Mouse (Mus musculus) liver, embryonic 15.5 days (tissue): ENCODE results near the gene Lin54. TPM values are rescaled to one million over a fixed set of nuclear protein-coding genes. Genes with fewer than 3 reads are reported as not detected.
"Not testable (repeated sequence)": the region's sequence is repeated elsewhere in the genome, so short reads cannot be mapped to it uniquely, and the experiment has no call there.

ENCODE experiments used
- ATAC-seq: fragments of 200-750 bp; cut with Nextera tagmentation; 2 replicates; pipeline ENCODE4 v1.8.0; 2017; ENCODE audit warnings: moderate number of reproducible peaks, mild to moderate bottlenecking, moderate library complexity; ENCODE audit not compliant: insufficient read depth
- H3K27ac ChIP-seq: fragments of 300-500 bp; sonication (generic); replicated peaks from 2 replicates; pipeline ENCODE4 v1.5.1; 2015; ENCODE audit warnings: mild to moderate bottlenecking, inconsistent platforms
- H3K27me3 ChIP-seq: fragments of 300-500 bp; sonication (generic); 2 replicates; pipeline ENCODE4 v1.6.1; 2015; ENCODE audit warnings: mild to moderate bottlenecking, inconsistent platforms
- H3K36me3 ChIP-seq: fragments of 300-500 bp; sonication (generic); replicated peaks from 2 replicates; pipeline ENCODE4 v1.6.1; 2015; ENCODE audit warnings: moderate library complexity, mild to moderate bottlenecking, inconsistent platforms
- H3K4me1 ChIP-seq: fragments of 300-500 bp; sonication (generic); replicated peaks from 2 replicates; pipeline ENCODE4 v1.6.1; 2015; ENCODE audit warnings: inconsistent platforms
- H3K4me2 ChIP-seq: fragments of 300-500 bp; sonication (generic); 2 replicates; pipeline ENCODE4 v1.6.1; 2015; ENCODE audit warnings: moderate library complexity, mild to moderate bottlenecking, inconsistent platforms
- H3K4me3 ChIP-seq: fragments of 300-500 bp; sonication (generic); replicated peaks from 2 replicates; pipeline ENCODE4 v1.5.1; 2015; ENCODE audit warnings: mild to moderate bottlenecking, inconsistent platforms
- H3K9ac ChIP-seq: fragments of 300-500 bp; sonication (generic); 2 replicates; pipeline ENCODE4 v1.6.1; 2015; ENCODE audit warnings: moderate library complexity, mild to moderate bottlenecking, inconsistent platforms
- H3K9me3 ChIP-seq: fragments of 300-500 bp; sonication (generic); replicated peaks from 2 replicates; pipeline ENCODE4 v1.6.1; 2016; ENCODE audit warnings: inconsistent platforms
- WGBS: fragments of 180-500 bp; shearing (Covaris S2); methylation state at CpG from one replicate; pipeline ENCODE4 v1.1.7; 2015; ENCODE audit warnings: mixed read lengths; ENCODE audit not compliant: insufficient replicate concordance; 5-methylcytosine and 5-hydroxymethylcytosine counted together
- polyA plus RNA-seq: library from polyadenylated mRNA; unstranded; fragments of >200 nt; fragmentation: Nextera tagmentation; extraction: Ambion mirVana; gene quantifications from 2 replicates; pipeline ENCODE4 v1.2.1, GENCODE M21; 2015

Lin54 gene
- polyA plus RNA-seq, 1 experiment from 2014 or later: 9.1 TPM

- no peaks in the 10 kb centered on the region for H3K9me3 ChIP-seq
These were observed 61.6 kb downstream of the Lin54 start for GRCm38 (mm10) chr5:100438796-100439195.

DNA sequence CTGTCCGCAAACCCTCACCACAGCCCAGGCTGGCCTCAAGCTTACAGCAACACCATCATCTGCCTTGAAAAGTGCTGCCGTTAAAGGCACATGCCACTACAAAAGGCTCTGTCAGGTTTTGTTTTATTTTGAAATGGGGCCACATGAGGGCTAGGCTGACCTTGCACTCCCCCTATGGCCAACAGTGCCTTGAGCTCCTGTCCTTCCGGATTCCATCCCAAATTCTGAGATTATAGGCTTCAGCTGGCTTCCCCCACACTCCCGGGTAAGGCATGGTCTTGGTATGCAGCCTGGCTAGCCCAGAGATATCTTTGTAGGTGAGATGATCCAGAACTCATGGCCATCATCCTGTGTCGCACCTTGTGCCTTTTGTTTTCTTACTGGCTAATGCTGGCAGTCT, 62.5 kb downstream of the Lin54 start:
- H3K27ac ChIP-seq: no peak overlapping the region
- H3K9me3 ChIP-seq: no peaks in the 10 kb centered on the region
- H3K4me2 ChIP-seq: no peak overlapping the region
- H3K27me3 ChIP-seq: no peaks in the 10 kb centered on the region
- H3K36me3 ChIP-seq: peaks cover 38% of the 10 kb centered on the region
- WGBS: 91% methylated on average over 5 of the region's 5 CpGs
- H3K9ac ChIP-seq: no peak overlapping the region
- no peak overlapping the region for H3K4me3 ChIP-seq
- ATAC-seq: no peak
- no peaks in the 10 kb centered on the region for H3K4me1 ChIP-seq

More at GRCm38 (mm10) chr5:100438796-100439195, 61.6 kb downstream of the Lin54 start:
- Histone ChIP-seq H3K4me2 (no peak overlapping the region), H3K4me3 (no peak overlapping the region), H3K36me3 (peaks cover 44% of the 10 kb centered on the region), H3K27ac (no peak overlapping the region), H3K4me1 (no peaks in the 10 kb centered on the region), H3K27me3 (no peaks in the 10 kb centered on the region), H3K9ac (no peak overlapping the region)
- no peak for ATAC-seq
- 93% methylated on average over 14 of the region's 14 CpGs for WGBS

GRCm38 (mm10) chr5:100437086-100437485, 63.4 kb downstream of the Lin54 start:
- H3K4me3 ChIP-seq: no peak overlapping the region

GRCm38 (mm10) chr5:100430966-100431365, 69.5 kb downstream of the Lin54 start:
- H3K27ac ChIP-seq: no peak overlapping the region
- no peak overlapping the region for H3K9ac ChIP-seq
- peak overlapping the region; percentile 93; the same call in 1 of the 2 replicates for H3K4me2 ChIP-seq
- H3K9me3 ChIP-seq: no peaks in the 10 kb centered on the region
- no peaks in the 10 kb centered on the region for H3K27me3 ChIP-seq
- peaks cover 22% of the 10 kb centered on the region for H3K36me3 ChIP-seq
- WGBS: 32% methylated on average over 2 of the region's 2 CpGs
- no peak overlapping the region for H3K4me3 ChIP-seq
- no peak for ATAC-seq
- peaks cover 45% of the 10 kb centered on the region for H3K4me1 ChIP-seq

More at GRCm38 (mm10) chr5:100437086-100437485, 63.4 kb downstream of the Lin54 start:
- Histone ChIP-seq H3K27ac (no peak overlapping the region), H3K4me2 (no peak overlapping the region), H3K27me3 (no peaks in the 10 kb centered on the region), H3K9ac (no peak overlapping the region), H3K36me3 (peaks cover 35% of the 10 kb centered on the region), H3K4me1 (no peaks in the 10 kb centered on the region), H3K9me3 (no peaks in the 10 kb centered on the region)
- WGBS: 93% methylated on average over 4 of the region's 4 CpGs
- no peak for ATAC-seq

DNA sequence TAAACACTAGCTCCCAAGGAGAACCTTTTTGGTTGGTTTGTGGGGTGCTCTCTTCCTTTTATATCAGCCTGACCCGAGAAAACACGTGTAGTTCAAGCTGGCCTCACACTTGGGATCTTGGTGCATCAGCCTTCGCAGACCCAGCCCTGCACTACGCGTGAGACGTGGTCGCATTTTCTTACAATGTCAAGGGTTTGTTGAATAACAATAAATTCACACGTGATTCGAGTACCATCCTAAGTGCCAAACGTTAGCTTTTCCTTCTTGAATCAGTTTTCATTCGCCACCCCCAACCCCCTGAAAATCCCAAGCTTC, 70.4 kb downstream of the Lin54 start:
- peak overlapping the region; percentile 70 for H3K9ac ChIP-seq
- peaks cover 45% of the 10 kb centered on the region for H3K4me1 ChIP-seq
- peak overlapping the region; percentile 73 for H3K4me3 ChIP-seq
- no peaks in the 10 kb centered on the region for H3K9me3 ChIP-seq
- 4% methylated on average over 11 of the region's 11 CpGs for WGBS
- peaks cover 30% of the 10 kb centered on the region for H3K36me3 ChIP-seq
- peak; percentile 17 for ATAC-seq
- peak overlapping the region; percentile 81 for H3K27ac ChIP-seq
- H3K4me2 ChIP-seq: peak overlapping the region; percentile 93
- H3K27me3 ChIP-seq: no peaks in the 10 kb centered on the region

DNA sequence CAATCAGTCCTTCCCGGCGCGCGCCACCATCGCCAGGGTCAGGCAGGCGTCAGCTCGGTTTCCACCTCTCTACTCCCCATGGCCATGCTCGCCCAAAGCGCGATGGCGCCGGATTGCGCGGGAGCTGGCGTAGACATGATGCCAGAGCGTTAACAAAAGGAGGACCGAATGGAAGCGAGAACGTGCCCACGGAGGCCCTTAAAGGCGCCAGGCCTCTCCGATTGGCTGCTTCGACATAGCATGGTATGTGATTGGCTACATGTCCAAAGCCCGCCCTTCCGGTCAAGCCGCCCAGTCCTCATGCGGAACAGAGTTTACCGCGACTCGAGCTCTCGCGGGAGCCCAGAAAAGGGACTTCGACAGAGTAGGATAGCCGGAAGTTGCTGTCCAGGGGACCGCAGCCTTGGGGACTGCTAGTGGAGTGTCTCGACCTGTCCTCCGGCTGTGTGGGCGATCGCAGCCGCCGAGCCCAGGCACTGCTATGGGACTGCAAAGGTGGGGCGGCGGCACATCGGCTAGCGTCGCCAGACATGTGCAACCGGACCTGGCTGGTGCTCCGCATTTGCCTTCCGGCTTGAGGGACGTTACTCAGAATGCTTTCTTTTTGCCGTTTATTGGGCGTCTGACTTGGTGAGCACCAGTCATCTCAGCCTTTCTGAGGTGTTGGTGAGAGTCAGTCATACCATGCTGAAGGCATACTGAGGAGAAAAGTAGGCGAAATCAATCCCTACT, 70.9 kb downstream of the Lin54 start:
- peak overlapping the region; percentile 81 for H3K27ac ChIP-seq
- peaks cover 50% of the 10 kb centered on the region for H3K4me1 ChIP-seq
- peaks cover 36% of the 10 kb centered on the region for H3K36me3 ChIP-seq
- H3K4me2 ChIP-seq: peak overlapping the region; percentile 93
- under 1% methylated on average over 53 of the region's 53 CpGs for WGBS
- peak overlapping the region; percentile 70 for H3K9ac ChIP-seq
- peak; percentile 99 for ATAC-seq
- H3K27me3 ChIP-seq: no peaks in the 10 kb centered on the region
- peak overlapping the region; percentile 73 for H3K4me3 ChIP-seq
- H3K9me3 ChIP-seq: no peaks in the 10 kb centered on the region

DNA sequence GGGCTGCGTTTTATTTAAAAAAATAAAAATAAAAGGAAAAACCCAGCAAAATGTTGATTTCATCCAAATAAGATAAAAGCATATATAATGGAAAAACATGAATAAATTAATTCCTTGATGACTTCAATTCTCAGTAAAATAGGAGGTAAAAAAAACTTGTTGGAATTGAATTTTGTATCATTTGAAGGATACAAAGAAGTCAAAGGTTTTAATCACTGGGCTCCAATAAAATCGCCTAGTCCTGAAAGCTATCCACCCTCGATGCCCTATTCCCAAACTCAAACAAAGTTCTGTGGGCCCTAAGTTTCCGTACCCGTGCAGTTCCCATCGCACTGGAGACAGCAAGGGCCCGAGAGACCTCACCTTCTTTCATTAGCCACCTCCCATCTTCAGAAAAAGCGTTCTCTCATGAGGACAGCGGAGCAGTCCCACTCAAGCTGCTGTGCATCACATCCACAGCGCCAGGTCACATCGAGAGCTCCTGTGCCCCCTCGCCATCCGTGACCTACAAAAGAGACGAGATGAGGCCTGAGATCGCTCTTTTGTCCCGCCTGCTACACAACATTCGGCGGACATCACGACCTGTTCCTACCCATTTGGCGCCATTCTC, 71.6 kb downstream of the Lin54 start:
- Histone ChIP-seq H3K9ac (peak overlapping the region; percentile 67), H3K36me3 (peaks cover 42% of the 10 kb centered on the region), H3K27me3 (no peaks in the 10 kb centered on the region), H3K27ac (peak overlapping the region; percentile 74), H3K4me1 (peaks cover 57% of the 10 kb centered on the region), H3K9me3 (no peaks in the 10 kb centered on the region), H3K4me2 (peak overlapping the region; percentile 93), H3K4me3 (peak overlapping the region; percentile 73)
- under 1% methylated on average over 20 of the region's 20 CpGs for WGBS
- peak; percentile 33 for ATAC-seq

- peak overlapping the region; percentile 73 for H3K4me3 ChIP-seq
- 4% methylated on average over 5 of the region's 5 CpGs for WGBS
- H3K4me2 ChIP-seq: peak overlapping the region; percentile 93
- H3K9me3 ChIP-seq: no peaks in the 10 kb centered on the region
- ATAC-seq: no peak
- peaks cover 49% of the 10 kb centered on the region for H3K36me3 ChIP-seq
- H3K27ac ChIP-seq: no peak overlapping the region
- H3K4me1 ChIP-seq: peaks cover 62% of the 10 kb centered on the region
- H3K27me3 ChIP-seq: no peaks in the 10 kb centered on the region
- peak overlapping the region; percentile 41 for H3K9ac ChIP-seq
These were observed 72.3 kb downstream of the Lin54 start for GRCm38 (mm10) chr5:100428031-100428733.

DNA sequence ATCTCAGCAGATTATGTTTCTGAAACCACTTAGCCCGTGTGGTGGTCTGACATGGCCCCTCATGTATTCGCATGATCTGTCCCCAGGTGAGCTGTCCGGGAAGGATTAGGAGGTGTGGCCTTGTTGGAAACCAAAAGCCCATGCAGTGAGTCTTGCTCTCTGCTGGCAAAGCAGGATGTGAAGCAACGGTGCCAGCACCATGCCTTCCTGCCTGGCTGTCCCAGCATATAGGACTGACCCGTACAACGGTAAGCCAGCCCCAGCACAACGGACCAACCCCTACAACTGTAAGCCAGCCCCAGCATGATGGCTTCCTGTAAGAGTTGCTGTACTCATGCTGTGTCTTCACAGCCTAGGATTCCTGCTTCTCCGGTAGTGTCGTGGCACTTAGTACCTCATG, 73.2 kb downstream of the Lin54 start:
- no peaks in the 10 kb centered on the region for H3K27me3 ChIP-seq
- 48% methylated on average over 9 of the region's 9 CpGs for WGBS
- ATAC-seq: no peak
- H3K4me2 ChIP-seq: peak overlapping the region; percentile 93
- H3K4me1 ChIP-seq: peaks cover 62% of the 10 kb centered on the region
- H3K9me3 ChIP-seq: no peaks in the 10 kb centered on the region
- H3K4me3 ChIP-seq: peak overlapping the region; percentile 73
- no peak overlapping the region for H3K27ac ChIP-seq
- peak overlapping the region; percentile 31; the same call in 1 of the 2 replicates for H3K9ac ChIP-seq
- H3K36me3 ChIP-seq: peaks cover 58% of the 10 kb centered on the region

DNA sequence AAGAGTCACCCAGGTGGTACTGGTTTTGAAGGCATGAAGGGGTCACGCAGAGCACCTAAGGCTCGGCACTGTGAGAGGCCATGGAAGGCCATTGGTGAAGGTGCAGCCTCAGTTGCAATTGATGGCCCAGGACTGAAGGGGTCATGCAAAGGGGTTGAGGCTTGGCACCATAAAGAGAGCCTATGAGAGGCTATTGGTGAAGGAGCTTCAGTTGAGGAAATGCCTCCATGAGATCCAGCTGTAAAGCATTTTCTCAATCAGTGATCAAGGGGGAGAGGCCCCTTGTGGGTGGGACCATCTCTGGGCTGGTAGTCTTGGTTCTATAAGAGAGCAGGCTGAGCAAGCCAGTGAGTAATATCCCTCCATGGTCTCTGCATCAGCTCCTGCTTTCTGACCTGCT, 74.6 kb downstream of the Lin54 start:
- H3K4me1 ChIP-seq: peaks cover 58% of the 10 kb centered on the region
- not testable (repeated sequence) for H3K4me2 ChIP-seq, ATAC-seq, H3K9me3 ChIP-seq, H3K27ac ChIP-seq, H3K4me3 ChIP-seq, H3K9ac ChIP-seq, H3K27me3 ChIP-seq
- peaks cover 72% of the 10 kb centered on the region for H3K36me3 ChIP-seq
- WGBS: 81% methylated on average over 2 of the region's 2 CpGs

- peaks cover 87% of the 10 kb centered on the region for H3K36me3 ChIP-seq
- no peaks in the 10 kb centered on the region for H3K9me3 ChIP-seq
- H3K4me1 ChIP-seq: peaks cover 45% of the 10 kb centered on the region
- no peaks in the 10 kb centered on the region for H3K27me3 ChIP-seq
- ATAC-seq: no peak
- H3K9ac ChIP-seq: no peak overlapping the region
- WGBS: 67% methylated on average over 3 of the region's 3 CpGs
- no peak overlapping the region for H3K4me2 ChIP-seq
- H3K27ac ChIP-seq: no peak overlapping the region
- no peak overlapping the region for H3K4me3 ChIP-seq
These were observed 76.2 kb downstream of the Lin54 start for GRCm38 (mm10) chr5:100424252-100424651.
